Mouse (Mus musculus) myocyte (in vitro differentiated cells): Measurements from ENCODE around the gene Ttc19.

Experiments
- CEBPB ChIP-seq: IDR thresholded peaks from 2 replicates; pipeline ENCODE4 v1.6.1; 2011; ENCODE audit warnings: mild to moderate bottlenecking, moderate library complexity; ENCODE audit not compliant: poor library complexity, insufficient read depth, severe bottlenecking
- E2F4 ChIP-seq: IDR thresholded peaks from one replicate; pipeline ENCODE4 v1.6.1; 2011; ENCODE audit warnings: mild to moderate bottlenecking, control low read depth, moderate library complexity; ENCODE audit not compliant: insufficient read depth
- MAX ChIP-seq: IDR thresholded peaks from one replicate; pipeline ENCODE4 v1.6.1; 2011; ENCODE audit warnings: low read depth, mild to moderate bottlenecking, control low read depth
- MYOD1 ChIP-seq, 3 experiments: IDR thresholded peaks; one replicate each; pipeline ENCODE4 v1.6.1; 2011; ENCODE audit warnings: control low read depth in 2 of 3, low read depth in 2 of 3, mild to moderate bottlenecking in 2 of 3, moderate library complexity in 1 of 3; ENCODE audit not compliant: insufficient read length in 2 of 3, control insufficient read depth in 1 of 3
- MYOG ChIP-seq, 3 experiments: IDR thresholded peaks; one replicate each; pipeline ENCODE4 v1.6.1; 2011; ENCODE audit warnings: control low read depth in 2 of 3, low read depth in 2 of 3, mild to moderate bottlenecking in 2 of 3; ENCODE audit not compliant: insufficient read length in 2 of 3, control insufficient read depth in 1 of 3, insufficient read depth in 1 of 3
- POLR2A ChIP-seq: IDR thresholded peaks from one replicate; pipeline ENCODE4 v1.6.1; 2011; ENCODE audit warnings: low read depth, mild to moderate bottlenecking, control low read depth, moderate library complexity; ENCODE audit not compliant: insufficient read length
- POLR2AphosphoS2 ChIP-seq: IDR thresholded peaks from one replicate; pipeline ENCODE4 v1.6.1; 2011; ENCODE audit warnings: low read depth, control low read depth; ENCODE audit not compliant: insufficient read length
- SRF ChIP-seq: IDR thresholded peaks from one replicate; pipeline ENCODE4 v1.6.1; 2011; ENCODE audit warnings: low read depth; ENCODE audit not compliant: control insufficient read depth, insufficient read length
- TCF3 ChIP-seq: IDR thresholded peaks from one replicate; pipeline ENCODE4 v1.6.1; 2011; ENCODE audit warnings: low read depth, control low read depth; ENCODE audit not compliant: insufficient read length
- USF1 ChIP-seq: IDR thresholded peaks from one replicate; pipeline ENCODE4 v1.6.1; 2011; ENCODE audit warnings: low read depth, mild to moderate bottlenecking, control low read depth, moderate library complexity

DNA sequence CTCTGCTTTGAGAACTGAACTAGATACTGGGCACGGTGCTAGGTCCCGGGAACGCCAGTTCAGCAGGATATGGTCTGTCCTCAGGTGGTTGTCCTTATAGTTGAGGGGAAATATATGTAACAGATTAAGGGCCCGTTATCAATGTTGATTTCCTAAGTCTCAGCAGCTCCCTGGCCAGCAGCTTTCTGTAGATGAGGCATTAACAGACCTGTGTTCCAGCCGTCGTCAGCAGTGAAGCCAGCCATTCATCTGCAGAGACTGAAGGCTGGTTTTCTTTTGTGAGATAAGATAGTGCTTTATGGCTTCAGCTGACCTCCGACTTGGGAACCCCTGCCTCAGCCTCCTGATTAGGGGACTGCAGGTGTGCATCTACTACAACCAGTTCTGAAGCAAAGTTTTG, 17.3 kb upstream of the Ttc19 start:
- TF ChIP-seq E2F4 = no peak
- no peak for TF ChIP-seq CEBPB
- TF ChIP-seq USF1 = no peak
- TF ChIP-seq POLR2A = no peak
- no peak for TF ChIP-seq TCF3
- no peak for TF ChIP-seq POLR2AphosphoS2
- no peak for TF ChIP-seq MYOD1 (IDR thresholded peaks at IDR 0.05; ENCODE audit: control insufficient read depth in 1 of 3, insufficient read length in 2 of 3, low read depth in 2 of 3)
- TF ChIP-seq SRF = no peak
- no peak for TF ChIP-seq MYOG (IDR thresholded peaks at IDR 0.05; ENCODE audit: control insufficient read depth in 1 of 3, insufficient read depth in 1 of 3, insufficient read length in 2 of 3, low read depth in 2 of 3)
- TF ChIP-seq MAX = no peak
